Mouse (Mus musculus) thymus, adult 2 months (tissue): Measurements from ENCODE around the gene Ifnar1.

Experiments used
- CTCF ChIP-seq: fragments of 200-500 bp; IDR thresholded peaks from 2 replicates; pipeline ENCODE4 v1.5.1; 2012; ENCODE audit warnings: mild to moderate bottlenecking, control low read depth, low read length, moderate library complexity, borderline replicate concordance; ENCODE audit not compliant: control insufficient read depth, poor library complexity, insufficient read depth; ENCODE audit errors: extremely low read depth
- POLR2A ChIP-seq: fragments of 200-500 bp; IDR thresholded peaks from 2 replicates; pipeline ENCODE4 v1.6.1; 2012; ENCODE audit warnings: mild to moderate bottlenecking, low read length, control low read depth, moderate library complexity; ENCODE audit not compliant: control insufficient read depth, poor library complexity, insufficient read depth; ENCODE audit errors: extremely low read depth

- TF ChIP-seq CTCF: no peak
- no peak for TF ChIP-seq POLR2A
Observed at GRCm38 (mm10) chr16:91443211-91443611, 41.8 kb upstream of the Ifnar1 start.
